Mouse (Mus musculus): ENCODE measurements around the gene Pde6d. TPM values are rescaled to one million over a fixed set of nuclear protein-coding genes. Genes with fewer than 3 reads are reported as not detected.

Pde6d gene
- polyA plus RNA-seq, 1 experiment from 2014 or later = 31.5 TPM

GRCm38 (mm10) chr1:86500681-86501080 lies 81.7 kb downstream of the Pde6d start:
- H3K27ac ChIP-seq = no peak overlapping the region
- peaks cover 79% of the 10 kb centered on the region for H3K4me1 ChIP-seq (replicated peaks)
- H3K4me2 ChIP-seq = no peak overlapping the region

DNA sequence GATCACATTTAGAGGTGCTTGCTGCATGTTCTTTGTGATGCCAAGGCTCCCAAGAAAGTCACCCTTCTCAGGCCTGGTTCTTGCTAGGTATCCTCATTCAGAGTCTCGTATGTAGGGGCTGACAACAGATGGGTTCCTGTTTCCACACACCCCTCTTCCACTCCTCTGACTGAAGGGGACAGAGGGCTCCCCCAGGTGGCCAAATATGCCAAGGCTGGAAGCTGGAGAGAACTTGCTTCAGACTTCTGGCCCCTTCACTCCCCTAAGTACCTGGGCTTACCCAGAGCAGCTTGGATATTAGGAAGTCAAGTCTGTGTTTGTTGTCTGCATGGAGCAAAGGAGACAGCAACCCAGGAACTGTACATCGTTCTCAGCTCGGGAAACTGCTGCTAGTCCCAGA lies 82.5 kb downstream of the Pde6d start:
- Histone ChIP-seq H3K4me3 (replicated peaks) (no peak overlapping the region), H3K27ac (no peak overlapping the region), H3K9ac (no peak overlapping the region), H3K4me1 (replicated peaks) (peaks cover 71% of the 10 kb centered on the region), H3K36me3 (no peaks in the 10 kb centered on the region), H3K9me3 (replicated peaks) (no peaks in the 10 kb centered on the region), H3K27me3 (peaks cover 17% of the 10 kb centered on the region), H3K4me2 (no peak overlapping the region)
- whole genome bisulfite sequencing (ENCODE audit: insufficient replicate concordance) = 32% methylated on average over 3 of the region's 3 CpGs
- no peak for DNase-seq
- no peak for ATAC-seq (ENCODE audit: low read depth)

More at GRCm38 (mm10) chr1:86500681-86501080, 81.7 kb downstream of the Pde6d start:
- H3K9me3 ChIP-seq (replicated peaks) = no peaks in the 10 kb centered on the region
- ATAC-seq (ENCODE audit: low read depth) (no peak), DNase-seq (no peak)
- H3K36me3 ChIP-seq = no peaks in the 10 kb centered on the region
- H3K27me3 ChIP-seq = peaks cover 17% of the 10 kb centered on the region
- H3K9ac ChIP-seq = no peak overlapping the region
- 52% methylated on average over 4 of the region's 4 CpGs for WGBS (ENCODE audit: insufficient replicate concordance)
- H3K4me3 ChIP-seq (replicated peaks) = no peak overlapping the region

DNA sequence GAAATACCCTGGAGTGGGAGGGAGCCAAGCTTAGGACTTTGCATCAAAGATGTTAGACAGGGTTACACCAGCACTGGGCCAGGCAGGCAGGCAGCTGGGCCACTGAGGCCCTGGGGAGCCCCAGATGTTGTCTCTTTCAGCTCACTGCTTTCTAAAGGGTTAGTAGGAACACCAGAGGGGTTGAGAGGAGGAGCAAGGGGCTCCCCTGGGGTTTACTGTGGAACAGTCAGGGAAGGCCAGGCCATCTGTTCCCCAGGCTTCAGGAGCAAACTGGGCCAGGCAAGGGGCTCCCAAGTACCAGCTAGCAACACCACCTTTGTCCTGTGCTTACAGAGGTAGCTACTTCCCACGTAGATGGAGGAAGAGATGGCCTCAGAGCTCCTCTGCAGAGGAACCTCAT lies 83.8 kb downstream of the Pde6d start:
- ATAC-seq (ENCODE audit: low read depth) (no peak), DNase-seq (no peak)
- no peaks in the 10 kb centered on the region for H3K36me3 ChIP-seq
- H3K9me3 ChIP-seq (replicated peaks) = no peaks in the 10 kb centered on the region
- H3K27me3 ChIP-seq = peaks cover 13% of the 10 kb centered on the region
- peaks cover 58% of the 10 kb centered on the region for H3K4me1 ChIP-seq (replicated peaks)
- H3K4me2 ChIP-seq = no peak overlapping the region
- H3K9ac ChIP-seq = 0 out of 2 replicates have a peak overlapping the region, but pooled peaks have one; percentile 23
- no peak overlapping the region for H3K4me3 ChIP-seq (replicated peaks)
- H3K27ac ChIP-seq = peak overlapping the region; percentile 80
- WGBS (ENCODE audit: insufficient replicate concordance) = 77% methylated on average over 1 of the region's 1 CpGs

GRCm38 (mm10) chr1:86497986-86498385 lies 84.4 kb downstream of the Pde6d start:
- Histone ChIP-seq H3K36me3 (no peaks in the 10 kb centered on the region), H3K27me3 (peaks cover 7% of the 10 kb centered on the region; the same call in 1 of the 2 replicates), H3K4me3 (replicated peaks) (no peak overlapping the region), H3K9ac (no peak overlapping the region), H3K9me3 (replicated peaks) (no peaks in the 10 kb centered on the region), H3K27ac (peak overlapping the region; percentile 80), H3K4me1 (replicated peaks) (peaks cover 53% of the 10 kb centered on the region), H3K4me2 (no peak overlapping the region)
- 50% methylated on average over 3 of the region's 3 CpGs for WGBS (ENCODE audit: insufficient replicate concordance)
- ATAC-seq (ENCODE audit: low read depth) (peak; percentile 35; the same call in 1 of the 2 replicates), DNase-seq (no peak)

GRCm38 (mm10) chr1:86497361-86497760 lies 85.1 kb downstream of the Pde6d start:
- H3K9ac ChIP-seq = no peak overlapping the region
- H3K4me3 ChIP-seq (replicated peaks) = no peak overlapping the region
- no peaks in the 10 kb centered on the region for H3K36me3 ChIP-seq
- peak overlapping the region; percentile 80 for H3K27ac ChIP-seq
- H3K4me1 ChIP-seq (replicated peaks) = peaks cover 54% of the 10 kb centered on the region
- ATAC-seq (ENCODE audit: low read depth) = no peak
- 49% methylated on average over 5 of the region's 5 CpGs for WGBS (ENCODE audit: insufficient replicate concordance)
- H3K9me3 ChIP-seq (replicated peaks) = no peaks in the 10 kb centered on the region
- no peak for DNase-seq
- no peak overlapping the region for H3K4me2 ChIP-seq
- H3K27me3 ChIP-seq = peaks cover 3% of the 10 kb centered on the region; the same call in 1 of the 2 replicates

GRCm38 (mm10) chr1:86496340-86496739 lies 86.1 kb downstream of the Pde6d start:
- Histone ChIP-seq H3K27me3 (no peaks in the 10 kb centered on the region), H3K9ac (no peak overlapping the region), H3K27ac (no peak overlapping the region), H3K4me1 (replicated peaks) (peaks cover 55% of the 10 kb centered on the region), H3K36me3 (no peaks in the 10 kb centered on the region), H3K9me3 (replicated peaks) (no peaks in the 10 kb centered on the region), H3K4me3 (replicated peaks) (no peak overlapping the region), H3K4me2 (no peak overlapping the region)
- no peak for DNase-seq
- 79% methylated on average over 4 of the region's 4 CpGs for WGBS (ENCODE audit: insufficient replicate concordance)
- ATAC-seq (ENCODE audit: low read depth) = no peak

GRCm38 (mm10) chr1:86493783-86494182 lies 88.6 kb downstream of the Pde6d start:
- H3K4me1 ChIP-seq (replicated peaks) = peaks cover 58% of the 10 kb centered on the region
- H3K9ac ChIP-seq = no peak overlapping the region
- DNase-seq = no peak
- WGBS (ENCODE audit: insufficient replicate concordance) = 76% methylated on average over 3 of the region's 3 CpGs
- H3K9me3 ChIP-seq (replicated peaks) = no peaks in the 10 kb centered on the region
- ATAC-seq (ENCODE audit: low read depth) = no peak
- no peak overlapping the region for H3K27ac ChIP-seq
- no peak overlapping the region for H3K4me2 ChIP-seq
- H3K27me3 ChIP-seq = no peaks in the 10 kb centered on the region
- H3K4me3 ChIP-seq (replicated peaks) = no peak overlapping the region
- no peaks in the 10 kb centered on the region for H3K36me3 ChIP-seq

Other genes starting within 250 kb of the Pde6d start
- gene Ncl, start 223.2 kb downstream of the Pde6d start, polyA plus RNA-seq (2015; fragmentation: Nextera tagmentation; extraction: Ambion mirVana) = 423 and 530 TPM in 2 replicates
- gene Nmur1, start 156.4 kb downstream of the Pde6d start, polyA plus RNA-seq (2015; fragmentation: Nextera tagmentation; extraction: Ambion mirVana) = not detected in 2 replicates
- gene Tex44, start 156.3 kb downstream of the Pde6d start, polyA plus RNA-seq (2015; fragmentation: Nextera tagmentation; extraction: Ambion mirVana) = not detected in 2 replicates
- gene Ptma, start 55.9 kb downstream of the Pde6d start, polyA plus RNA-seq (2015; fragmentation: Nextera tagmentation; extraction: Ambion mirVana) = 1,483 and 1,688 TPM in 2 replicates
- gene Cops7b, start 275 bp upstream of the Pde6d start, polyA plus RNA-seq (2015; fragmentation: Nextera tagmentation; extraction: Ambion mirVana) = 16.7 and 18.5 TPM in 2 replicates
- not detected in 2 replicates for gene Nppc, start 87.9 kb upstream of the Pde6d start, polyA plus RNA-seq (2015; fragmentation: Nextera tagmentation; extraction: Ambion mirVana)
- gene Dis3l2, start 121.2 kb upstream of the Pde6d start, polyA plus RNA-seq (2015; fragmentation: Nextera tagmentation; extraction: Ambion mirVana) = 8.8 and 11.1 TPM in 2 replicates

All from liver, embryonic 13.5 days (tissue).